Mouse (Mus musculus) ES-E14 (cell line): ENCODE data around the gene Serinc5. TPM values are rescaled to one million over a fixed set of nuclear protein-coding genes. Genes with fewer than 3 reads are reported as not detected.

Source experiments
- DNase-seq: peaks from one replicate; pipeline ENCODE4 v3.0.0-alpha.2; 2013; ENCODE audit warnings: low read depth, low spot score
- H3K27ac ChIP-seq: 2 replicates; pipeline ENCODE4 v1.5.1; 2012; ENCODE audit warnings: low read depth, mild to moderate bottlenecking, low read length, moderate library complexity, mixed read lengths; ENCODE audit not compliant: poor library complexity, insufficient read depth, severe bottlenecking
- H3K36me3 ChIP-seq: 2 replicates; pipeline ENCODE4 v1.6.1; 2012; ENCODE audit warnings: mild to moderate bottlenecking, low read length, moderate library complexity, mixed read lengths; ENCODE audit not compliant: control insufficient read depth, poor library complexity, insufficient read depth, severe bottlenecking
- H3K4me1 ChIP-seq, 2 experiments: fragments of 150-350 bp in 1 of 2; sonication (generic) in 1 of 2; 2 replicates each; pipeline ENCODE4 v1.6.1; 2012; ENCODE audit warnings: low read length in 2 of 2, mild to moderate bottlenecking in 1 of 2, mixed read lengths in 1 of 2; ENCODE audit not compliant: control insufficient read depth in 2 of 2, insufficient read depth in 2 of 2, poor library complexity in 1 of 2
- H3K4me3 ChIP-seq, 2 experiments: fragments of 150-350 bp in 1 of 2; sonication (generic) in 1 of 2; 2 replicates each; pipeline ENCODE4 v1.5.1; 2012; ENCODE audit warnings: low read length in 2 of 2, low read depth in 1 of 2, mild to moderate bottlenecking in 1 of 2, mixed read lengths in 1 of 2; ENCODE audit not compliant: insufficient read depth in 1 of 2, poor library complexity in 1 of 2, severe bottlenecking in 1 of 2
- H3K9ac ChIP-seq: 2 replicates; pipeline ENCODE4 v1.6.1; 2012; ENCODE audit warnings: low read depth, mild to moderate bottlenecking, low read length, mixed read lengths; ENCODE audit not compliant: poor library complexity, insufficient read depth, severe bottlenecking
- H3K9me3 ChIP-seq: fragments of 150-350 bp; sonication (generic); 2 replicates; pipeline ENCODE4 v1.6.1; 2012; ENCODE audit warnings: low read depth, mild to moderate bottlenecking, low read length; ENCODE audit not compliant: control insufficient read depth, insufficient read depth
- CHD2 ChIP-seq: IDR thresholded peaks from 2 replicates; pipeline ENCODE4 v1.6.1; 2014; ENCODE audit warnings: mild to moderate bottlenecking, low read depth, low read length, inconsistent platforms
- HCFC1 ChIP-seq: IDR thresholded peaks from 2 replicates; pipeline ENCODE4 v1.6.1; 2012; ENCODE audit warnings: low read length, inconsistent platforms, borderline replicate concordance; ENCODE audit not compliant: insufficient read depth
- MAFK ChIP-seq: IDR thresholded peaks from 2 replicates; pipeline ENCODE4 v1.6.1; 2014; ENCODE audit warnings: mild to moderate bottlenecking, low read depth, low read length, inconsistent platforms; ENCODE audit not compliant: insufficient read depth
- ZC3H11A ChIP-seq: IDR thresholded peaks from 2 replicates; pipeline ENCODE4 v1.6.1; 2012; ENCODE audit warnings: low read depth, mild to moderate bottlenecking, inconsistent platforms, low read length, borderline replicate concordance
- ZNF384 ChIP-seq: IDR thresholded peaks from 2 replicates; pipeline ENCODE4 v1.6.1; 2012; ENCODE audit warnings: low read depth, low read length, inconsistent platforms
- in situ Hi-C, 2 experiments: fragments of 600-800 bp; cut with MboI; formaldehyde crosslinking; loops; one replicate each; pipeline ENCODE4 v1.15.1; 2025; ENCODE audit warnings: low sequenced_read_pairs in 2 of 2, inconsistent platforms in 1 of 2; ENCODE audit not compliant: unreplicated experiment in 2 of 2
- total RNA-seq: library from RNA; depleted of rRNA; stranded (reverse); fragments of 300-350 nt; gene quantifications from 2 replicates; pipeline ENCODE4 v1.2.3, GENCODE M21; 2012; rRNA removed

Serinc5 gene
- 14.9 and 25.8 TPM in 2 replicates for total RNA-seq

DNA sequence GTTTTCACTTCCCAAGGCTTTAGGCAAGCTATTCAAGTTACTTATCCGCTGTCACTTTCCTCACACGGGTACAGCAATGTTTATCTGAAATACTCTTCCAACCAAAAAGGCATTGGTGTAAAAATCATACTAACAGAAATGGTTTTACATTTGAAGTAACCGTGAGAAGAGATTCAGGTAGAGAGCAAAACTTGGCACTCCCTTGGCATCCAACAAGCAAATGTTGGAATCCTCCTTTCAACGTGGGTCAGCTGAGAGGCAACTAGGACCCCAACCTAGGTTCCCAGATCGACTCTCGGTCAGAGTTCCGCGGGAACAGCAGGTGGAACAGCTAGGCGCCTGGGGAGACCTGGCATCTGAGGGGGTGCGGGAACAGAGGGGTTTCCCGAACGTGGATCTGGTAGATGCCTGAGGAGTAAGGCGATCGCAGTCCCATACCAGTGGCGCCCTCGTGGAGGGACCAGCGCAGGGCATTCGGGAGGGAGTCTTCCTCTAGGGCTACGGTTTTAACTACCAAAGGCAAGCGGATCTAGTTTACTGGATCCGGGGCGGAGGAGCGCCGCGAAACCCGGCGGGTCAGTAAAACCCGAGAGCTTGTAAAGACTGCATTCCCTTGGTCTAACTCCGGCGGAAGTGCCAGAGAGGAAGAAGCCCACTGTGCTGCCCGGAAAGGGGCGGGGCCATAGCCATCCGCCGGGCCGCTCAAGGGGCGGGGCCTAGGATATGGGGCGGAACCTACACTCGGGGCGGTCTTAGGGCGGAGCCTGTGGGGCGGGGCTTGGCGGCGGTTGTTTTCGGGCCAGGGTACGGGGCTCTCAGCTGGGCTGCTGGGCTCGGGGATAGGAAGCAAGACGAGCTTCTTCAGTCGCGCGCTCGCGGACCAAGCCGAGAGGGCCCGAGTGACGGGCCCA is at the start of gene Serinc5:
Serinc5 (plus strand) TSS at position 781 of the 911 bp plus-strand sequence.
- Histone ChIP-seq H3K4me1 (peaks cover 0 to 4% of the 10 kb centered on the region in 2 experiments; a peak in 1 of 4 replicates), H3K36me3 (no peaks in the 10 kb centered on the region; the same call in 1 of the 2 replicates), H3K27ac (peak within 1 kb of the TSS; percentile 75), H3K9ac (peak within 1 kb of the TSS; percentile 93), H3K9me3 (no peaks in the 10 kb centered on the region), H3K4me3 (peak within 1 kb of the TSS; percentile 90 to 94)
- in situ Hi-C loops = no loop called here
- no peak for TF ChIP-seq MAFK
- no peak for TF ChIP-seq CHD2
- TF ChIP-seq HCFC1 = no peak; the same call in 1 of the 2 replicates
- no peak for TF ChIP-seq ZNF384
- no peak for TF ChIP-seq ZC3H11A
- DNase-seq = peak; percentile 84

DNA sequence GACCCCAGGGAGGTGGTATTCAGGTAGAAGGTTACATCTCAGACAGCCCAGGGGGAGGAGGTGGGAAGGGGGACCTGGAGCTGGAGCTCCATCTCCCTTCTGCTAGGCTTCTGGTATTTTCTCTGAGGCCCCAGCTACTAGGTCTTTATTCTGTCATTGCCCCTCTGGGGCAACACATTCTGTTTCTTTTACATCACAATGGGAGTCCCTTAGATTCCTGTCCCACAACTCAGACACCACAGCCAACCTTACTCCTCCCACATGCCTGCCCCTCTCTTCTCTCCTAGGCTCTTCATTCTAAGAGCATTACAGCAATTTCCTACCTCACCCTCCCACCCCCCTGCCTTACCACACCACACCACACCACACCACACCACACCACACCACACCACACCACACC is 34.8 kb upstream of the Serinc5 start, which contains the start of gene Spz1:
Spz1 (minus strand) TSS at position 101 of the 400 bp plus-strand sequence.
- TF ChIP-seq ZC3H11A = no peak
- TF ChIP-seq CHD2 = no peak
- TF ChIP-seq HCFC1 = no peak
- no peak for TF ChIP-seq MAFK
- Histone ChIP-seq H3K36me3 (no peaks in the 10 kb centered on the region), H3K27ac (no peak within 1 kb of the TSS), H3K9ac (no peak within 1 kb of the TSS), H3K4me3 (no peak within 1 kb of the TSS), H3K4me1 (peaks cover 0 to 5% of the 10 kb centered on the region in 2 experiments; a peak in 1 of 4 replicates), H3K9me3 (no peaks in the 10 kb centered on the region)
- no peak for DNase-seq
- in situ Hi-C loops = loop anchor here (10.0 to 25.0 kb wide), 2 partner anchors 161 to 169 kb away; no protein-coding TSS in a partner anchor

DNA sequence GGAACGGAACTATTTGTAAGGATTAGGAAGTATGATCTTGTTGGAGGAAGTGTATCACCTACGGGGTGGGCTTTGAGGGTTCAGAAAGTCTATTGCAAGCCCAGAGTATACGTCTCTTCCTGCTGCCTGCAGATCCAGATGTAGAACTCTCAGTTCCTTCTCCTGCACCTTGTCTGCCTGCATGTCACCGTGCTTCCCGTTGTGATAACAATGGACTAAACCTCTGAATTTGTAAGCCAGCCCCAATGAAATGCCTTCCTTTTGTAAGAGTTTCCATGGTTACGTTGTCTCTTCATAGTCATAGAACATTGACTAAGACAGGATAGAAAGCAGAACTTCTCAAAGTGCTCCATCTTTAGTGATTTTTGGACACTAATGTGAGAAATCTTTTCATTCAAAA is 34.2 kb upstream of the Serinc5 start:
- H3K36me3 ChIP-seq = no peaks in the 10 kb centered on the region
- in situ Hi-C loops = loop anchor here (10.0 to 25.0 kb wide), 2 partner anchors 161 to 168 kb away; no protein-coding TSS in a partner anchor
- peaks cover 0 to 5% of the 10 kb centered on the region in 2 experiments; a peak in 1 of 4 replicates for H3K4me1 ChIP-seq
- no peak overlapping the region for H3K9ac ChIP-seq
- DNase-seq = no peak
- no peak overlapping the region for H3K27ac ChIP-seq
- H3K4me3 ChIP-seq = no peak overlapping the region
- TF ChIP-seq CHD2 (no peak), ZC3H11A (no peak), ZNF384 (no peak), HCFC1 (no peak), MAFK (no peak)
- no peaks in the 10 kb centered on the region for H3K9me3 ChIP-seq

GRCm38 (mm10) chr13:92578210-92578609 is 32.7 kb upstream of the Serinc5 start:
- TF ChIP-seq HCFC1 = no peak
- TF ChIP-seq ZNF384 = no peak
- H3K9ac ChIP-seq = no peak overlapping the region

More at GRCm38 (mm10) chr13:92578210-92578609, 32.7 kb upstream of the Serinc5 start:
- Histone ChIP-seq H3K36me3 (no peaks in the 10 kb centered on the region), H3K4me3 (no peak overlapping the region), H3K9me3 (no peaks in the 10 kb centered on the region), H3K27ac (no peak overlapping the region), H3K4me1 (peaks cover 0 to 5% of the 10 kb centered on the region in 2 experiments; a peak in 1 of 4 replicates)
- in situ Hi-C loops = loop anchor here (10.0 to 25.0 kb wide), 2 partner anchors 159 to 167 kb away; no protein-coding TSS in a partner anchor
- DNase-seq = no peak
